Mouse (Mus musculus): ENCODE measurements around the gene Raph1.

DNA sequence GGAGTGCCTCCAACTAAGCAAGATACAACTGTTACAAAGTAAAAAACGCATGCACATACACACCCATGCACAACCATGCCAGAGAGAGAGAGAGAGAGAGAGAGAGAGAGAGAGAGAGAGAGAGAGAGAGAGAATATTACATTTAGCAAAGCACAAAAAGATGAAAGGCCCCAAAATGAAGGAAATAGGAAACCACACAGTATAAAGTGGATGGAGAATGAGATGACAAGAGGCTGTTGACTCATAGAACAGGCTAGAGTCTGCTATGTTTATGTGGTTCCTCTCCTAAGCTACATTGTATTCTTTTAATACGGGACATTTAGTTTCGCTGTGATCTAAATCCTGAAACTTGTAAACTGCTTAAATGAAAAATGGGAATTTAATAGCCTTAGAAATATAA lies 27.6 kb downstream of the Raph1 start:
- TF ChIP-seq CTCF (IDR thresholded peaks at IDR 0.05; ENCODE audit: low read depth) (no peak), EP300 (IDR thresholded peaks at IDR 0.05; ENCODE audit: low read depth) (no peak)

All from heart, postnatal 0 days (tissue).